ENCODE assay signal across 11 mouse cellular contexts in the genomic region with DNA sequence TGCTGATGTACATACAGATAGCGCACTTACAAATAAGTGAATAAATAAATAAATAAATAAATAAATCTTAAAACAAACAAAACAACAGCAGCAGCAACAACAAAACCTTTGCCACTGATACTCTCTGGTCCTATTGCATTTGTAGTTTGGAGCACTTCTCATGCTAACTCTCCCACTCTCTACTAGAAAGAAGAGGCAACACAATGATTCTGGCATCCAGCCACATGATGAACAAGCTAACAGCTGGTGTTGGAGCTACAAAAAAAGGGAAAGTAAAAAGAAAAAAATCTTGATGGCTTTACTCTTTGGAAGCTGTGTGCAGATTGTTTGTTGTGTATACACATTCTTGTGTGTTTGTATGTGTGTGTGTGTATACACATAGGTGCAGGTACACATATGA. TPM values are rescaled to one million over a fixed set of nuclear protein-coding genes. Genes with fewer than 3 reads are reported as not detected.
DNase-seq lines count a peak whose midpoint lies in the region; ATAC-seq and TF ChIP-seq lines count a peak whose summit lies in the region.
"Had no signal": no experiment of that assay in that cellular context is flagged by ENCODE, and none has a peak within 500 bp of the region (broad histone marks: within the 10 kb centered on the region; RNA-seq: fewer than 3 reads in every experiment).

No protein-coding gene starts in this region.

- no peak for TF ChIP-seq POLR2A in lung, adult 2 months (IDR thresholded peaks at IDR 0.05; ENCODE audit: borderline replicate concordance, extremely low read depth, low read depth, low read length)

- H3K4me2 ChIP-seq in forebrain, embryonic 15.5 days (replicated peaks): no peak overlapping the region
- H3K4me2 ChIP-seq in forebrain, embryonic 12.5 days: no peak overlapping the region

- H3K27ac ChIP-seq in forebrain, embryonic 15.5 days (replicated peaks): no peak overlapping the region
- no peak overlapping the region for H3K27ac ChIP-seq in forebrain, embryonic 12.5 days
- H3K27ac ChIP-seq: macrophage had no signal

- WGBS in forebrain, embryonic 15.5 days: 97% methylated on average over 1 of the region's 1 CpGs
- 88% methylated on average over 1 of the region's 1 CpGs for WGBS in forebrain, embryonic 12.5 days
- 95% methylated on average over 1 of the region's 1 CpGs for WGBS in lung, adult 2 months

- no peaks in the 10 kb centered on the region for H3K36me3 ChIP-seq in forebrain, embryonic 15.5 days
- no peaks in the 10 kb centered on the region for H3K36me3 ChIP-seq in forebrain, embryonic 12.5 days (replicated peaks)

- 0 out of 2 replicates have a peak, but pooled peaks cover 3% of the 10 kb centered on the region for H3K4me1 ChIP-seq in forebrain, embryonic 15.5 days
- H3K4me1 ChIP-seq in forebrain, embryonic 12.5 days: no peaks in the 10 kb centered on the region
- no peaks in the 10 kb centered on the region for H3K4me1 ChIP-seq in lung, adult 2 months (ENCODE audit: control insufficient read depth, insufficient read depth, low read length)

- no peak overlapping the region for H3K4me3 ChIP-seq in forebrain, embryonic 15.5 days
- no peak overlapping the region for H3K4me3 ChIP-seq in forebrain, embryonic 12.5 days (replicated peaks)
- no peak overlapping the region for H3K4me3 ChIP-seq in lung, adult 2 months (replicated peaks; ENCODE audit: extremely low read depth, low read depth, low read length)
- H3K4me3 ChIP-seq: erythroblast, embryonic 14.5 days had no signal

- TF ChIP-seq CTCF in lung, adult 2 months (IDR thresholded peaks at IDR 0.05; ENCODE audit: insufficient read depth, low read length): no peak

- peak; percentile 38 for DNase-seq in lung, postnatal 10 days
- no peak for DNase-seq in lung, adult 2 months
- peak; percentile 69 for DNase-seq in layer of hippocampus, adult 9-11 months
- peak; percentile 58 for DNase-seq in right cerebral cortex, postnatal 25 days
- no peak for DNase-seq in heart, postnatal 25 days (ENCODE audit: low spot score)
- DNase-seq in cerebellum, adult 9-10 months: no peak
- DNase-seq: heart, postnatal 36 days had no signal

- no peak overlapping the region for H3K9ac ChIP-seq in forebrain, embryonic 15.5 days (replicated peaks)
- H3K9ac ChIP-seq in forebrain, embryonic 12.5 days: no peak overlapping the region

- H3K27me3 ChIP-seq in forebrain, embryonic 15.5 days: no peaks in the 10 kb centered on the region
- H3K27me3 ChIP-seq in forebrain, embryonic 12.5 days: no peaks in the 10 kb centered on the region

- 0 out of 2 replicates have a peak, but pooled peaks have one; percentile 59 for ATAC-seq in forebrain, embryonic 15.5 days (replicated peaks)
- no peak for ATAC-seq in forebrain, embryonic 12.5 days (ENCODE audit: low FRiP score)

- H3K9me3 ChIP-seq in forebrain, embryonic 15.5 days: no peaks in the 10 kb centered on the region
- no peaks in the 10 kb centered on the region for H3K9me3 ChIP-seq in forebrain, embryonic 12.5 days

- intact Hi-C loops in heart, postnatal 25 days (cut with DNase I): no loop called here

RNA-seq across cellular contexts. Expression of a gene that starts 34.7 kb away (rescaled TPM):
- 55.4 and 56.3 TPM in 2 replicates for polyA plus RNA-seq in forebrain, embryonic 15.5 days (2015; fragmentation: Nextera tagmentation; extraction: Ambion mirVana)
- polyA plus RNA-seq in forebrain, embryonic 12.5 days (2016; fragmentation: Nextera tagmentation; extraction: Ambion mirVana): 78.8 and 86.0 TPM in 2 replicates
- polyA plus RNA-seq in lung, adult 2 months (2012; rRNA removed): 8.7 and 13.0 TPM in 2 replicates
- 10 to 100 TPM; 22.5 to 25.1 TPM for total RNA-seq in heart, postnatal 25 days (2021)

Comparison
In these comparisons a context has a peak if more than half of its experiments do, and no peak if none do; other contexts are left out.
1. DNase-seq: peak in lung, postnatal 10 days (single experiment), layer of hippocampus, adult 9-11 months (single experiment) and right cerebral cortex, postnatal 25 days (single experiment); none in lung, adult 2 months (single experiment), heart, postnatal 25 days (single experiment) and cerebellum, adult 9-10 months (single experiment).